Mouse (Mus musculus) adrenal gland, adult 2 months (tissue): ENCODE data around the gene Spn. TPM values are rescaled to one million over a fixed set of nuclear protein-coding genes. Genes with fewer than 3 reads are reported as not detected.

Experiments used
- DNase-seq: peaks from one replicate; pipeline ENCODE4 v3.0.0; 2021
- polyA plus RNA-seq: library from polyadenylated mRNA; depleted of rRNA; stranded (reverse); fragments of >200 nt; gene quantifications from 2 replicates; pipeline ENCODE4 v1.2.3, GENCODE M21; 2012
- total RNA-seq, 2 experiments: library from RNA; stranded (reverse); gene quantifications; 2 replicates each; pipeline ENCODE4 v1.2.3; 2021

The Spn gene
- total and polyA plus RNA-seq, 3 experiments, result 0.58 to 2.0 (median 1.0) TPM

GRCm38 (mm10) chr7:127140623-127141404, 3.2 kb upstream of the Spn start:
- no peak for DNase-seq

DNA sequence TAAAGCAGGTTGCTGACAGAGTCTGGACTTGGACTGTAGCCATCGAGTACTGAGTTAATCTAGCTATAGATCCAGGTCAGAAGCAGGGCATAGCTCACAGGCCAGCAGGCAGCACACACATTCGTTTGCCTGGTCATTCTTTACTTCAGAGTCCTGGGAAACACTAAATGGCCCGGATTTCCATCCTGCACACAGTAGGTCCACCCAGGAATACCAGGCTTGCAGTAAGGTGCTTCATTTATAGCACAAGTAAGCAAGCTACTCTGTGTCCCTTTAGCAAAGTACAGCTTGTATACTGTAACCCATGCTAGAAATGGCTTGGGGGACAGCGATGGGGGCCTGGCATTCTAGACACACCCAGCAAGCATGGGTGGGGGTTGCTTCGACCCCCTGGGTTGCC, 1.9 kb upstream of the Spn start:
- no peak for DNase-seq

GRCm38 (mm10) chr7:127139100-127139499, 1.5 kb upstream of the Spn start:
- DNase-seq, result no peak

DNA sequence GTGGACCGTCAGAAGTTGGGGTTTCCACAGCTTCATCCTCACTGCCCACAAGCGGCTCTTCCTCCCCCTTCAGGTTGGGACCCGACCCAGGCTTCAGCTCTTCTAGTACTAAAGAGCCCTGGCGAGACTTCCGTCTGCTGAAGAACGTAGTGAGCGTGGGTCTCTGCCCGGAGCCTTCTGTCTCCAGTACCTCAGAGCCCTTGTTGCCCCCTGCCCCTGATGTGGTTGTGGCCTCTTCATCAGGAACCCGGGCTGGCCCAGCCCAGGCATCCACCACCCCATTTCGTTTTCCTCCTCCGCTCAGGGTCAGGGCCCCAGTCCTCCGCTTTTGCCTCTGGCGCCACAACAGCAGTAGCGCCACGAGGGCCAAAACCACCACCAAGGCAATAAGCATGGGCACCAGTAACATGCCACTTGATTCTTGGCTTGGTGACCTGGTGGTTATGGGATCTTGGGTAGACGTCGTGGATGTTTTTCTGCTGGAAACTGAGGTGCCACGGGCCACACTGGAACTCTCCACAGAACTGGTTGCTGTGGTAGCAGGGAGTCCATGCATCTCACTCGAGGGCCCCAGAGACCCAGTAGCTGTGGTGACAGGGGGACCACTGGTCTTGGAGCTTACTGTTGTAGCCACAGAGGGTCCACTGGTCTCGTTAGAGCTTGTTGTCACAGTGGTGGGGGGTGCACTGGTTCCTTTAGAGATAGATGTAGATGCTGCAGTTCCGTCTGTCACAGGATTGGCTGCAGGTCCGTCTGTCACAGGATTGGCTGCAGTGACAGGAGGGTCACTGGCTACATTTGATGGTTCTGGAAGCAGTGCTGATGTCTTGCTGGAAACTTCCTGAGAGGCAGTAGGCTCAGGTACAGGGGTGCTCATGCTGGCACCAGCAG, 1.2 kb downstream of the Spn start:
- no peak for DNase-seq

DNA sequence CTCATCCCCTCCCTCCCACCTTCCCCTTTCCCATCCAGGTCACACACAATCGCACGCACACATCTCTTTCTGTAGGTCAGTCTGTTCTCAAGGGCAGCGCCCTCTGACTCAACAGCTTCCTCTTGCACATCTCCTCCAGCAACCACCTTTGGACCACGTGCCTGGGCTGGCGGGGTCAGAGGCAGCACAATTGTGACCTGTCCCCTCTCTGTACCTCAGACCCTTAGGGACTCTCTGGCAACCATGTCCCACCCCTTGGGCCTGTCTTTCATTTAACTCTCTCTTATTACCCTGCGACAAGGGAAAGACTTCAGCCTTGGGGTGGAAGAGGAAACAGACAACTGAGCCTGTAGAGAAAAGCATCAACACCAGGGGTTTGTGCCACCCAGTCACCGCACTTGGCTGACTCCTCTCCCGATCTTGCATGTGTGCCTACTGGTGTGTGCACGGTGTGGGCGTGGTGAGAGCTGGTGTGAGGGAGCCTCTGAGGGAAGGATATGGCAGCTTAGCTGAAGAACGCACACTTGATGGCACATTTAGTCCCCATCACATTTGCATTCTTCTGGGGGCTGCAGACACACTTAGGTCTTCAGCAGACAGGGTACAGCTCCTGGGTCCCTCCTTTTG, 2.7 kb downstream of the Spn start:
- DNase-seq, result no peak

DNA sequence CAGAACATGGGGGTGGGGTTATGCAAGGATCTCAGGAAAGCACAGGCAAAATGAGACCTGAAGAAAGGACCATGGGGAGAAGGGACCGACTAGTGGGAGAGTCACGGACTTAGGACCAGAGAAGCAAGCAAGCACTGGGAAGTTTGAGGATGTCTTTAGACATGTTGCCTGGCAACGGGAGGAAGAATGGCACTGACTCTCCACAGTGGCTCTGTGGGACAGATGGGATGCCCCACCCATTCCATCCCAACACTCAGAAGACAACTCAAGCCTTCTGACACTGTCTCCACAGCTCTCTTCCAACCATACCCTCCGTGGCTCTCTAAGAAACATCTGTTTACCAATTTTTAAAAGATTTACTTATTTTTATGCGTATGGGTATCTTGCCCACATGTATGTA, 4.5 kb downstream of the Spn start:
- no peak for DNase-seq

- peak; percentile 54 for DNase-seq
These were observed 8.0 kb downstream of the Spn start for GRCm38 (mm10) chr7:127129638-127130037.

DNA sequence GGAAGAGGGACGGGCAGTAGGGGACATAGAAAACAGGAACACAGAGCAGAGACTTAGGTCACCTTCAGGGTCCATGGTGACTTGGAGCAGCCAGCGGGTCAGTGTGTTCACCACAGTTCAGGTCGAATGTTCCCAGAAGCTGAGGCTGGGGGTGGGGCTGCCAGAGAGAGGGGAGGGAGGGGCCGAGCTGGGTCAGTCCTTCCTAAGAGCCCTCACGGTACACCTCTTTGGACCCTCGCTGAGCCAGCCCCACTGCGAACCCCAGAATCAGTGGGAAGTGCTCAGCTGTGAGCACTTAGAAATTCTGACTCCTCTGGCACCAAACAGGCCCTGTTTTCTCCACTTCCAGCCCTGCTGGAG, 15.7 kb downstream of the Spn start, which contains the start of gene Qprt:
Qprt (minus strand) TSS at position 316 of the 360 bp plus-strand sequence.
- no peak for DNase-seq

DNA sequence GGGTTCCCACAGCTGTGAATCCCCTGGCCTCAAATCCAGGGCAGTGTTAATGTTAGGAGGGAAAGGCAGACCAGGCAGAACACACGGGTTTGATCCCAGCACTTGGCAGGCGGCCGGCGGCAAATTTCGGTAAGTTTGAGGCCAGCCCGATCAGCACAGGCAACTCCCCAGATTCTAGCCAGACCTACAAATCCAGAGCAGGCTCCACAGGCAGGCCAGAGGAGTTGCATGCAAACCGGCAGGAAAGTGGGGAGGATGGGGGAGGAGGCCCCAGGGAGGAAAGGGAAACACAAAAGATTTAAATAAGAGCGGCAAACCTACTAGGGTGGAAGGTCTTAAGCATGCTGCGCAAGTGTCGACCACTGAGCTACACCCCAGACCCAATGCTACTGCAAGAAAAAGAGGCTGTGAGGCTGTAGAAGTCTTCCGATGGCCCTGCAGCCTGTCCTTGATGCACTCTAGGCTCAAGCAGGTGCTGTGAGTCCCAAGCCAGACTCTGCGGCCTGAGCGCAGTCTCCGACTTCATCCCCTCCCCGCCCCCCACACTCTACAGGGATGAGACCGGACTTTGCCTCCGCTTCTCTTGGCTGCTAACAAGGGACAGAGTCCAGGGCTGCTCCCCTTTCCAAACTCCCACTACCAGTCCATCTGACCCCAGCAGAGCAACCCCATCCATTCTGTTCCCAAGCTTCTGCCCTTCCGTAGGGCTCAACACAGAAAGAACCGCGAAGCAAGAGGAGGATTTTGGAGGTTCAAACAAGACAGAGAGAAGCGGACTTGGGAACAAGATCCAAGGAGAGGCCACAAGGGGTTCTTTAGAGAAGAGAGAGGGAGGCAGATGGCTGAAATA, 16.3 kb downstream of the Spn start:
- DNase-seq, result no peak

DNA sequence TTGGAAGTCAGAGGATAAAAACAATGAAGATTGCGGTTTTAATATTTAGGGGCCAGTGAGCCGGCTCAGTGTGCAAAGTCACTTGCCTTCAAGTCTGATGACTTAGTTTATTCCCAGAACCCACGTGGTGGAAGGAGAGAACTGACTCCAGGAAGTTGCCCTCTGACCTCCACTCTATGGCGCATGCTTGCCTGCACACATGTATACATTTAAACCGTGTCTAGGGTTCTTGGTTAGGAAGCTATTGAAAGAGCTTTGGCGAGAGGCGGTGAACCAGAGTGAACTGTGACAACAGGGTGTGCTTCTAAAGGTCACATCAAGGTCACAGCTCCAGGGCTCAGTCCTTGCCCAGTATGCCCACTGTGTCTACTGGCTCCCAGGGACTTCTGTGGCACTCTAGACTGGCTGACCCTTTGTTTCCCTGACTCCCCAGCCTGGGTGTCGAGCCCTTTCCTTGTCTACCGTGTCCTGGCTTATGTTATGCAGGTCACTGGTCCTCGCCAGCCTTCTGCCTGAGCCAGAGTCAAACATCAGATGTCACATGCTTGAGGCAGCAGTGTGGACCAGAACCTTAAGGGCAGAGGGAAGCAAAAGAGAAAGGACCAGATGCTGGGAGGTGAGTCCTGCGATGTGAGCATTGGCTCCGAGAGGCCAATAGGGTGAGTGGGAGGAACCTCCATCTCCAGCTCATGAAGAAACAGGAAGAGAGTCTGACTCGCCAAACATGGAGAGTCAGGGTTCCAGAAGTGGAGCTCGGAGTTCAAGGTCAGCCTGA, 18.8 kb downstream of the Spn start:
- DNase-seq, result peak; percentile 29

- DNase-seq, result peak; percentile 69
These were observed 19.7 kb downstream of the Spn start for GRCm38 (mm10) chr7:127117948-127118347.

GRCm38 (mm10) chr7:127116331-127116935, 21.2 kb downstream of the Spn start:
- no peak for DNase-seq

DNA sequence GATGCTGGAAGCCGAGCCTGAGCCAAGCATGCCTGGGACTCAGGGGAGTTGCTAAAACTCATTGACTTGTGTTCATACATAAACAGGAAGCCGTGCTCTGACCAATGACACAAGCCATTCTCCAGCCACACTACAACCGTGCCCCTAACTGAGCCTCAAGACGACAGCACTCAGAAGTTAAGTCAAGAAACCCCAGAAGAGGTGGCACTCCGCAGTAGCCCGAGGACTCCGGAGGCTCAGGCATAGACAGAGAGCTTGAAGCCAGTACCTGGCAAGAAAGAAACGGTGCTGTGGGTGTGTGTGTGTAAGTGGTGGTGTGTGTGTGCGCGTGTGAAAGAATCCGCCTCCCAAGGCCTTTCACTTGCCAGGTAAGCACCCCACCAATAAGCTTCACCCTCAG, 22.7 kb downstream of the Spn start:
- no peak for DNase-seq

- DNase-seq, result no peak
These were observed 23.9 kb downstream of the Spn start for GRCm38 (mm10) chr7:127113614-127114259.

DNA sequence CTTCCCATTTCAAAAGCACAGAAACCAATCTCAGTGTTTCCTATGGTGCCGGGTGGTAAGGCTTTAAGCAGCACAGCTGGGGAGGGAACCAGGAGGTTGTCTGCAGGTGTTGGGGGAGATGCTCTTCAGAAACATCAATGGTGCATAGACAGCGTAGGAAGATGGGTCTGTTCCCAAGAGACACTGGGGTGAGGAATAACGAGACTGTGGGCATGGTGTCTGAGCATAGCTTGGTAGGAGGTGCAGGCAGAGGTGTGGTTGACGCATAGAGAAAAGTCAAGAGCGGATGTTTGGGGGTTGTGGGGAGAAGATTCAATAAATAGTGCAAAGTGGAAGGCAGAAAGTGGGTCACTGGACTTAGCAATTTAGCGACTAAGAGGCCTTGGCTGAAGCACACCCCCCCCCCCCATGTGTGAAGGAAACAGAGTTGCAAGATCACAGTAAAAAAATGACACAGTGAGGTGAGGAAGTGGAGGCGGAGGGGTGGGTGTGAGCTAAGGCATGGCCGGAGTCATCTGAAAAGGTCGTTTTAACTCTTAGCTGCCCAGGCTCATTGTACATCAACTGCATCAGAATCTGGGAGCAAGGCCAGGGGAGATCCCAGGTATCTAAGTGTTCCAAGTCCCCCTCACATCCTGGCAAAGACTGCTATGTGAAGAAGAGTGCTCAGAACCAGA, 24.6 kb downstream of the Spn start:
- no peak for DNase-seq

DNA sequence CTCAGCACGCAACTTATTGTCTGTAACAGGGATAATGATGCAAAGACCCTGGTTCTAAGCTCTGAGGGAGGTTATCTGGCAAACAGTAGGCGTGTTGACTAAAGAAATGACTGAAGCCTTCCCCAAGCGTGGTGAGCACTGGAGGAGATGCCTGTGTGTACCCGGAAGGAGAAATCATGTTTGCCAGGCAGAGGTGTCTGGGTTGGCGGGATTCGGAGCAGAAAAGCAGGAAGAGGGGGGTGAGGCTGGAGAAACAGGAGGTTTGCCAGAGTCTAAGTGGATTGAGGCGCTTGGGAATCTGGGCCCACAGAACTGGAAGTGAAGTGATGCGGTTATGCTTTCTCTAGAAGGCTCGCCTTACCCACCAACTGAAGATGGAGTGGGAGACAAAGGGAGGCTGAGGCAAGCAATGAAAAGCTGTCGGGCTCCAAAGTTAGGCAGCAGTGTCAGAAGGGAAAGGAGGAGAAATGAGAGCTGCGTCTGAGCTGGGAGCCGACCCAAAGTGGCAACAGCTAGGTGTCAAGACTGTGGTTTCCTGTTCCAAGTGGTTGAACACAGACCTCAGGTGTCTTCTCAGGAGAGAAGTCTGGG, 25.3 kb downstream of the Spn start:
- no peak for DNase-seq

DNA sequence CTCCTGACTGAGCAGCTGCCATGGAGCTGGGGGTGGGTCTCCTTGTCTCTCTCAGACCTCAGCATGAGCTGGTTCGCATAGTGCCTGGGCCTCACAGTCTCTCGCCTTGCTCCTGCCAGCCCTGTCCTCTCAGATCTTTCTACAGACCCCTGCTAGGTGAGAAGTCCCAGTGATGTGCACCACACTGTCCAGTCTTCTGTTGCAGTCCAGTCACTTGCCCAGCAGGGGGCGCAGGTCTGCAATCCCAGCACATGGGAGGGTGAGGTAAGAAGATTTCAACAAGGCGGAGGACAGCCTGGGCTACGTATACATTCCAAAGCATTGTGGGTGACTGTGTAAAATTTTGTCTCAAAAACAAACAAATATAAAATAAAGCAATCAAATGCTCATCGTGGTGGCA, 26.2 kb downstream of the Spn start:
- peak; percentile 50 for DNase-seq

GRCm38 (mm10) chr7:127110239-127111007, 27.2 kb downstream of the Spn start:
- DNase-seq, result peak; percentile 71
